Mouse (Mus musculus) bone marrow macrophage, adult 2 months (primary cell): Measurements from ENCODE around the gene Adcy3. TPM values are rescaled to one million over a fixed set of nuclear protein-coding genes. Genes with fewer than 3 reads are reported as not detected.

Experiments used
- H3K27ac ChIP-seq: 2 replicates; pipeline ENCODE4 v1.5.1; 2012; ENCODE audit warnings: low read depth, low read length; ENCODE audit not compliant: insufficient read depth
- H3K4me1 ChIP-seq: 2 replicates; pipeline ENCODE4 v1.6.1; 2012; ENCODE audit warnings: low read length; ENCODE audit not compliant: control insufficient read depth, insufficient read depth
- H3K4me3 ChIP-seq: 2 replicates; pipeline ENCODE4 v1.5.1; 2012; ENCODE audit warnings: mild to moderate bottlenecking, low read length, moderate library complexity; ENCODE audit not compliant: insufficient read depth
- CTCF ChIP-seq: IDR thresholded peaks from 2 replicates; pipeline ENCODE4 v1.5.1; 2012; ENCODE audit warnings: low read depth, mild to moderate bottlenecking, low read length, moderate library complexity
- POLR2A ChIP-seq: IDR thresholded peaks from 2 replicates; pipeline ENCODE4 v1.6.1; 2012; ENCODE audit warnings: mild to moderate bottlenecking, low read depth, low read length, borderline replicate concordance
- polyA plus RNA-seq: library from polyadenylated mRNA; stranded (reverse); fragments of >200 nt; gene quantifications from 2 replicates; pipeline ENCODE4 v1.2.4, GENCODE M21; 2012; ENCODE audit not compliant: missing spikeins, insufficient read depth, insufficient read length

Gene Adcy3
- polyA plus RNA-seq, 1 experiment, result 5.5 TPM

DNA sequence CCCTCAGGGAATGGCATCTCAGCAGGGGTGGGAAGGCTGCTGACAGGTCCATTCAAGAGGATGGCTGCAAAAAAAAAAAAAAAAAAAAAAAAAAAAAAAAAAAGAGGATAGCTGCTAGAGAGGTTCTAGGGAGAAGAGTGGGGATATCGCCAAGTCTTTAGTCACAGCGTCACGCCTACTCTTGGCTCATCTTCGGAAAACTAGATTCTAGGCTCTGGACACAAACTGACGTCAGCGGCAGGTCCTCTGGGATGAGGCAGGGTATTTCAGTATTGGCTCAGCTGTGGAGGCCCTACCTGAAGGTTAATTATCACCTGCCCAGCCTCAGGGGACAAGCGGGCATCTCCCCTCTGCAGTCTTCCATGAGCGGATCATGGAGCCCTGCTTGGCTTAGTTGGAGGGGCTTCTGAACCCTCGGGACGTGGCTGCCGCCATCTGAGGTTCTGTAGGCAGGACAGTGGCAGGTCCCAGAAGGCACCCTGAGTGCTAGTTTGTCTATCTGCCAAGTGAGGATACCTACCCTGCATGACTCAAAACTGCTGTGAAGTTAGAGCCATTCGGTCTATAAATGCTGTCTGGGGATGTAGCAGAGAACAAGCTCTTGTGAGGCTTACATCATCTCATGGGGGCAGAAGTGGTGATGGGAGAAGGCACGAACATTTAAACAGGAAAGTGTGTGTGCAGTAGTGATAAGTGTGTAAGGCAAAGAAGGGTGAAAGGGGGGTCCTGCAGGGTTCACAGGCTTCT, 68.7 kb downstream of the Adcy3 start:
- Histone ChIP-seq H3K4me1 (peaks cover 22% of the 10 kb centered on the region), H3K4me3 (no peak overlapping the region), H3K27ac (no peak overlapping the region)
- no peak for TF ChIP-seq POLR2A
- TF ChIP-seq CTCF, result no peak

DNA sequence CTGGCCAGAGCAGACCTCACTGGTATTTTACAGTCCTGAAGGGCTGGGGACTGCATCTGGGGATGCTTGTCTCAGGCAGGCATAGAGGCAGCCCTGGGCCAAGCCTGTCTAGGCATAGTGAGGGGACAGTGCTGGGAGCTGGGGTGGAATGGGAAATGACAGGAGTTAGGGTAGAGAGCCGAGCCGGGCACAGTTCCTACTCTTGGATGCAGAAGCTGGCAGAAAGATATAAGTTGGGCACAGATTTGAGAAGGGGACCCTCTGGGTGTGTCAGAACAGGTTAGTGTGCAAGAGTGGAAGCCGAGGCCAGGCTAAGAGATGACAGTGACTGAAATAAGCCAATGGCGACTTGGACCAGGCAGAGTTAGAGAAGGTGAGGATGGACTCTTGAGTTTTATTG, 69.3 kb downstream of the Adcy3 start:
- no peak for TF ChIP-seq POLR2A
- no peak for TF ChIP-seq CTCF
- Histone ChIP-seq H3K4me3 (no peak overlapping the region), H3K4me1 (peaks cover 18% of the 10 kb centered on the region), H3K27ac (no peak overlapping the region)

DNA sequence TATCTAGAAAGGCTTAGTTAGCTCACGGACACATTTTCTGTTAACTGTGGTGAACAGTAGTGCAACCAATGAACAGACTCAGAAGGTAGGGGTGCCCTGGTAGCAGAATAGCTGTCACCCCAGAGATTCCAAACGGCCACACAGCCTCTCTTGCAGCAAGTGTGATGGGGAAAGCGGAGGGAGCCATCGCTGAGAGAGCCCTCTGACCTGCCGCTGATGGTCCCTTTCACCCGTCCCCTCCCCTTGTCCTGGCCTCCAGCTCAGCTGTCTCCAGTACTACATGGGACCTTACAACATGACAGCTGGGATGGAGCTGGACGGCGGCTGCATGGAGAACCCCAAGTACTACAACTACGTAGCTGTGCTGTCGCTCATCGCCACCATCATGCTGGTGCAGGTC, 73.2 kb downstream of the Adcy3 start:
- TF ChIP-seq POLR2A, result no peak
- Histone ChIP-seq H3K4me1 (peaks cover 24% of the 10 kb centered on the region), H3K27ac (no peak overlapping the region), H3K4me3 (no peak overlapping the region)

DNA sequence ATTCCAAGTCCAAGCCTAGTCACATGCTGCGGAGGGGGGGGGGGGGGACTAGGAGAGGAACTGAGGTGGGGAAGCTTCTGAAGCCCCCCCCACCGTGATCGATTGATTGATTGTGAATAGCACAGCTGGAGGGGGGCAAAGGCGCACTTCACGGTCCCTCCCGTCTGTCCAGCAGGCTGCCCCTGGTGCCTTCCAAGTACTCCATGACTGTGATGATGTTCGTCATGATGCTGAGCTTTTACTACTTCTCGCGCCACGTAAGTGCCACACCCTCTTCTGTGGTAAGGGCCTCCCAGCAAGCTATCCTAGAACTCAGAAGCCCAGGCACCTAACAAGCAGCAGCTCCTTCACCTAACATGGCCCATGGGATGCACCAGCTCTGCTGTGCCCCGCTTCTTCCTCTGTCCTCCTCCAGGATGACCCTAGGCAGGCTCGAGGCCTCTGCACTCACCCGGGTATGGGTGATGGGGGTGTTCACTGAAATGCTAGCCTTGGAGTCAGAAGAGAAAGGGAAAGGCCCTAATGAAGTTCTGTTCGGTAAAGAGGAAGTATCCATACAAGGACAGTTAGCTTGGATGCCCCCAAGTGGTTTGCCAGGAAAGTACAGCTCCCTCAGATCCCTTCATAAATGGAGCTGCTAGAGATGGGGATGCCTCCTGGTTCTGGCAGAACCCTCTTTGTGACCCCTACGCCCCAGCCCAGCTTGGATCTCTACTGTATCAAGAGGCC, 75.7 kb downstream of the Adcy3 start:
- Histone ChIP-seq H3K4me3 (no peak overlapping the region), H3K27ac (peak overlapping the region; percentile 62), H3K4me1 (peaks cover 31% of the 10 kb centered on the region)
- TF ChIP-seq CTCF (peak; percentile 43; the same call in 1 of the 2 replicates), POLR2A (no peak)

DNA sequence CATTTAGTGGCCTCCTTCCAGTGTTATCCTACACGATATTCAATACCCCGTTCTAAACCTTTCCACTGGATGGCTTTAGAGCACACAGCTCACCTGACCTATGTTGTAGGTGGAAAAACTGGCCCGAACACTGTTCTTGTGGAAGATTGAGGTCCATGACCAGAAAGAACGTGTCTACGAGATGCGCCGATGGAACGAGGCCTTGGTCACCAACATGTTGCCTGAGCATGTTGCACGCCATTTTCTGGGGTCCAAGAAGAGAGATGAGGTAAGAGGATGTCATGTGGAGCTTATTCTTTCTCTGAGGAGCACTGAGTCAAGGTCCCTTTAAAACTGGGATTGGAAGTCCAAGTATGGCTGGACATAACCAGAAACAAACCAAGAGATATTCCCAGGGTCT, 76.3 kb downstream of the Adcy3 start:
- no peak overlapping the region for H3K27ac ChIP-seq
- no peak for TF ChIP-seq POLR2A
- no peak for TF ChIP-seq CTCF

DNA sequence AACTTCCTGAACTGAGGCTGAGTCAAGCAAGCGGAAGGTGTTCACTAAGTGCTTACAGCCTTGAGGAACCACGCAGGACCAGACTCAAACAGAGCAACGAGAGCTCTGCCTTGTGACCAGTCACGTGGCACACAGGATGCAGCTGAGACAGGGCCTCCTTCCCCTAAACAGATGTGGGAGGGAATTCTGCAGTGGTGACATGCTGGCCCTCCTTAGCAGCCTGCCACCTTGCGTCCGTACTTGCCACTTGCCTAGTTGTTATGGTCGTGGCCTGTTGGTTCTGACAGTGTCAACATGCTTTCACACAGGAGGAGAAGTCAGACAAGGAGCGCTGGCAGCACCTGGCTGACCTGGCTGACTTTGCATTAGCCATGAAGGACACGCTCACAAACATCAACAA, 78.3 kb downstream of the Adcy3 start:
- H3K4me3 ChIP-seq, result no peak overlapping the region
- TF ChIP-seq CTCF (peak; percentile 33; the same call in 1 of the 2 replicates), POLR2A (no peak)
- peaks cover 31% of the 10 kb centered on the region for H3K4me1 ChIP-seq
- H3K27ac ChIP-seq, result peak overlapping the region; percentile 50

More for the DNA sequence above, 76.3 kb downstream of the Adcy3 start:
- no peak overlapping the region for H3K4me3 ChIP-seq
- peaks cover 31% of the 10 kb centered on the region for H3K4me1 ChIP-seq

DNA sequence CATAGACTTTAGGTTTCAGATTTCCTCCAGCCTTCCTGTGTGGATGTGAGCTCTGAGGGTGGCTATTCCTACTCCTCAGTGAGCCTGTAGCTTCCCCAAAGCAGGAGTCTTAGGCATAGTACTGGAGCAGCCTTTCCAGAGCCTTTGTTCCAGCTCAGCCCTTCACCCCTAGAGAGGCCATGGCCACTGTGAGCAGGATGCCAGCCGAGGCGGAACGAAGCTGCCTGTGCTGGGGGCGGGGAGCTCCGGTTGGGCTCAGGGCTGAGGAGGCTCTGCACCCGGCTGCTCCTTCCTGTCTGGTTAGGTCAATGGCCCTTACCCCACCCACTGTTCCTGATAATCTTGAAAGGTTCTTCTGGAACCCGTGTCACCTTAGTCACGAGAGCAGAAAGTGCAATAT, 80.0 kb downstream of the Adcy3 start:
- Histone ChIP-seq H3K27ac (no peak overlapping the region), H3K4me1 (peaks cover 31% of the 10 kb centered on the region), H3K4me3 (no peak overlapping the region)
- TF ChIP-seq CTCF (no peak), POLR2A (no peak)

DNA sequence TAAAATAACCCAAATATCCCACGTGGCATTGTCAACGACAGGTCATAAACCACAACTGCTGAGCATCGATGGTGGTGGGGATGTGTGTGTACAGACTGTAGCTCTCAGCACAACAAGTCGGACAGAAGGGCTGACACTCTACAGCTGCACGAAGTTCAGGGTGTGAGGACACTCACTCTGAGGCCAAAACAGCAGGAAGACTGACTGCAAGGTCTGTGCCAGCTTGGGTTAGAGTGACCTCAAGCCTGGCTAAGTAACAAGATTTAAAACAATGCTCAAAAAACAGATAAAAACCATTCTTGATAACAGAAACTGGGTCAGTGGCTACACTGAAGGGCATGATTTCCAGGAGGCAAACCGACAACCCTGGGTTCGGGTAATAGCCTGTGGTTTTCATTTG, 97.3 kb downstream of the Adcy3 start:
- peaks cover 25% of the 10 kb centered on the region for H3K4me1 ChIP-seq
- TF ChIP-seq CTCF (no peak), POLR2A (no peak)

DNA sequence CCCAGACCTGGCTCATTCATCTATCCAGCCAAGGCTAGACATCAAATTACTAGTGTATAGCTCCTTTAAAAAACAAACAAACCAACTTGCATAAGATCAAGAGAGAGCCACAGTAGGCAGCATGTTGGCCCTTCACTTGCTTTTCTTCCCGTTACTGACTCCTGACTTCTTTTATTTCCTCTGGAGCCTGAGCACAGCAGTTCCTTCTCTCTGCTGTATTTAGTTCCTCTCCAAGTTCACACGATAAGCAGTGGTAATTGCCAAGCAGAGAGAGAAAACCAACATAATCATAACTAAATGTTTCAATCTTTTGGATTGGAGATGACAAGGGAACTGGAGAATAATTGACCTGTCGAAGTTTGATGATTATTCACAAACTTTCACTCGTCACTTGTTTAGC, 99.9 kb downstream of the Adcy3 start:
- Histone ChIP-seq H3K27ac (peak overlapping the region; percentile 90), H3K4me1 (peaks cover 44% of the 10 kb centered on the region), H3K4me3 (peak overlapping the region; percentile 47)
- no peak for TF ChIP-seq CTCF
- TF ChIP-seq POLR2A, result no peak

More for the DNA sequence above, 97.3 kb downstream of the Adcy3 start:
- Histone ChIP-seq H3K4me3 (no peak overlapping the region), H3K27ac (no peak overlapping the region)
